Mouse (Mus musculus) kidney, postnatal 4 days (tissue): Measurements from ENCODE around the gene Fmnl2.

ENCODE experiments used
- DNase-seq, 2 experiments: peaks; one replicate each; pipeline ENCODE4 v3.0.0; 2021; ENCODE audit warnings: mixed read lengths in 2 of 2

The Fmnl2 gene

GRCm38 (mm10) chr2:52957771-52958534, 100.3 kb downstream of the Fmnl2 start:
- DNase-seq = no peak

- peak; percentile 86 to 91 for DNase-seq
Measured at GRCm38 (mm10) chr2:52958535-52959290, 101.1 kb downstream of the Fmnl2 start.

GRCm38 (mm10) chr2:52959291-52959621, 101.6 kb downstream of the Fmnl2 start:
- DNase-seq = no peak

GRCm38 (mm10) chr2:52959982-52960381, 102.3 kb downstream of the Fmnl2 start:
- no peak for DNase-seq

- no peak for DNase-seq
Measured at GRCm38 (mm10) chr2:52960697-52961096, 103.0 kb downstream of the Fmnl2 start.

- no peak for DNase-seq
Measured at GRCm38 (mm10) chr2:52963439-52963838, 105.8 kb downstream of the Fmnl2 start.

- no peak for DNase-seq
Measured at GRCm38 (mm10) chr2:52964386-52964928, 106.8 kb downstream of the Fmnl2 start.

GRCm38 (mm10) chr2:52966227-52966626, 108.6 kb downstream of the Fmnl2 start:
- DNase-seq = no peak

- DNase-seq = peak in 1 of 2 experiments; percentile 26
Measured at GRCm38 (mm10) chr2:52966820-52967460, 109.3 kb downstream of the Fmnl2 start.

GRCm38 (mm10) chr2:52967461-52967823, 109.8 kb downstream of the Fmnl2 start:
- DNase-seq = no peak

GRCm38 (mm10) chr2:52968884-52969283, 111.2 kb downstream of the Fmnl2 start:
- no peak for DNase-seq

- DNase-seq = no peak
Measured at GRCm38 (mm10) chr2:52974056-52974455, 116.4 kb downstream of the Fmnl2 start.

GRCm38 (mm10) chr2:52974776-52975175, 117.1 kb downstream of the Fmnl2 start:
- no peak for DNase-seq

- no peak for DNase-seq
Measured at GRCm38 (mm10) chr2:52977921-52978675, 120.4 kb downstream of the Fmnl2 start.

GRCm38 (mm10) chr2:52978796-52979195, 121.1 kb downstream of the Fmnl2 start:
- DNase-seq = no peak

GRCm38 (mm10) chr2:52979280-52979763, 121.7 kb downstream of the Fmnl2 start:
- peak in 1 of 2 experiments; percentile 42 for DNase-seq

GRCm38 (mm10) chr2:52981126-52981525, 123.5 kb downstream of the Fmnl2 start:
- no peak for DNase-seq

- no peak for DNase-seq
Measured at GRCm38 (mm10) chr2:52981595-52981994, 123.9 kb downstream of the Fmnl2 start.

- no peak for DNase-seq
Measured at GRCm38 (mm10) chr2:52982502-52982901, 124.8 kb downstream of the Fmnl2 start.

- no peak for DNase-seq
Measured at GRCm38 (mm10) chr2:52984556-52984955, 126.9 kb downstream of the Fmnl2 start.

GRCm38 (mm10) chr2:52985167-52985566, 127.5 kb downstream of the Fmnl2 start:
- peak in 1 of 2 experiments; percentile 31 for DNase-seq

- DNase-seq = no peak
Measured at GRCm38 (mm10) chr2:52986354-52986753, 128.7 kb downstream of the Fmnl2 start.

- no peak for DNase-seq
Measured at GRCm38 (mm10) chr2:52987035-52987434, 129.4 kb downstream of the Fmnl2 start.
